Mouse (Mus musculus): Measurements from ENCODE around the gene Krtap9-3. TPM values are rescaled to one million over a fixed set of nuclear protein-coding genes. Genes with fewer than 3 reads are reported as not detected.

Gene Krtap9-3
- polyA plus RNA-seq (2012): not detected in 2 replicates

GRCm38 (mm10) chr11:99597742-99598141 lies at the start of gene Krtap9-3:
TSS of gene Krtap9-3 (minus strand) at chr11:99598105.

GRCm38 (mm10) chr11:99643635-99644139 lies 45.8 kb upstream of the Krtap9-3 start, which contains the start of gene Krtap4-7:
TSS of gene Krtap4-7 (minus strand) at chr11:99644089.

GRCm38 (mm10) chr11:99634653-99635134 lies 36.8 kb upstream of the Krtap9-3 start, which contains the start of gene Krtap4-2:
TSS of gene Krtap4-2 (minus strand) at chr11:99635084.

GRCm38 (mm10) chr11:99628138-99628537 lies 30.2 kb upstream of the Krtap9-3 start, which contains the start of gene Krtap4-1:
TSS of gene Krtap4-1 (minus strand) at chr11:99628238.

GRCm38 (mm10) chr11:99620335-99620734 lies 22.4 kb upstream of the Krtap9-3 start, which contains the start of gene Gm11562:
TSS of gene Gm11562 (minus strand) at chr11:99620435.

GRCm38 (mm10) chr11:99614796-99615363 lies 17.0 kb upstream of the Krtap9-3 start, which contains the start of gene Krtap2-4:
TSS of gene Krtap2-4 (minus strand) at chr11:99614846.

GRCm38 (mm10) chr11:99610089-99610488 lies 12.2 kb upstream of the Krtap9-3 start, which contains the start of gene Gm11937:
TSS of gene Gm11937 (minus strand) at chr11:99610189.

GRCm38 (mm10) chr11:99603208-99603607 lies 5.3 kb upstream of the Krtap9-3 start, which contains the start of gene Gm11938:
TSS of gene Gm11938 (minus strand) at chr11:99603308.

GRCm38 (mm10) chr11:99590981-99591380 lies 6.9 kb downstream of the Krtap9-3 start, which contains the start of gene Krtap1-3:
TSS of gene Krtap1-3 (minus strand) at chr11:99591339.

GRCm38 (mm10) chr11:99583245-99583704 lies 14.6 kb downstream of the Krtap9-3 start, which contains the start of gene Krtap1-4:
TSS of gene Krtap1-4 (minus strand) at chr11:99583654.

GRCm38 (mm10) chr11:99580636-99581035 lies 17.3 kb downstream of the Krtap9-3 start, which contains the start of gene Krtap1-5:
TSS of gene Krtap1-5 (minus strand) at chr11:99581016.

GRCm38 (mm10) chr11:99566530-99566929 lies 31.4 kb downstream of the Krtap9-3 start, which contains the start of gene Krtap3-1:
TSS of gene Krtap3-1 (minus strand) at chr11:99566630.

GRCm38 (mm10) chr11:99559366-99559765 lies 38.5 kb downstream of the Krtap9-3 start, which contains the start of gene Gm11939:
TSS of gene Gm11939 (minus strand) at chr11:99559466.

GRCm38 (mm10) chr11:99556753-99557152 lies 41.2 kb downstream of the Krtap9-3 start, which contains the start of gene Krtap3-2:
TSS of gene Krtap3-2 (minus strand) at chr11:99556853.

GRCm38 (mm10) chr11:99550765-99551164 lies 47.1 kb downstream of the Krtap9-3 start, which contains the start of gene Krtap3-3:
TSS of gene Krtap3-3 (minus strand) at chr11:99550865.

Other genes with a start within 250 kb of the Krtap9-3 start
- not detected in 2 replicates for gene Krt27, start 247.0 kb downstream of the Krtap9-3 start, polyA plus RNA-seq (2012)
- not detected in 2 replicates for gene Krt28, start 223.2 kb downstream of the Krtap9-3 start, polyA plus RNA-seq (2012)
- 6.8 and 8.4 TPM in 2 replicates for gene Krt10, start 208.7 kb downstream of the Krtap9-3 start, polyA plus RNA-seq (2012)
- not detected in 2 replicates for gene Krt12, start 175.8 kb downstream of the Krtap9-3 start, polyA plus RNA-seq (2012)
- not detected in 2 replicates for gene Krt20, start 160.0 kb downstream of the Krtap9-3 start, polyA plus RNA-seq (2012)
- gene Krt23, start 105.0 kb downstream of the Krtap9-3 start, polyA plus RNA-seq (2012): not detected in 2 replicates
- gene Krt39, start 76.8 kb downstream of the Krtap9-3 start, polyA plus RNA-seq (2012): not detected in 2 replicates
- not detected in 2 replicates for gene Krt40, start 54.9 kb downstream of the Krtap9-3 start, polyA plus RNA-seq (2012)
- gene Krtap3-3, start 47.2 kb downstream of the Krtap9-3 start, polyA plus RNA-seq (2012): not detected in 2 replicates
- gene Krtap3-2, start 41.3 kb downstream of the Krtap9-3 start, polyA plus RNA-seq (2012): not detected in 2 replicates
- not detected in 2 replicates for gene Gm11939, start 38.6 kb downstream of the Krtap9-3 start, polyA plus RNA-seq (2012)
- gene Krtap3-1, start 31.5 kb downstream of the Krtap9-3 start, polyA plus RNA-seq (2012): not detected in 2 replicates
- not detected in 2 replicates for gene Krtap1-5, start 17.1 kb downstream of the Krtap9-3 start, polyA plus RNA-seq (2012)
- not detected in 2 replicates for gene Krtap1-4, start 14.5 kb downstream of the Krtap9-3 start, polyA plus RNA-seq (2012)
- not detected in 2 replicates for gene Krtap1-3, start 6.8 kb downstream of the Krtap9-3 start, polyA plus RNA-seq (2012)
- gene Gm11938, start 5.2 kb upstream of the Krtap9-3 start, polyA plus RNA-seq (2012): not detected in 2 replicates
- not detected in 2 replicates for gene Gm11937, start 12.1 kb upstream of the Krtap9-3 start, polyA plus RNA-seq (2012)
- gene Krtap2-4, start 16.7 kb upstream of the Krtap9-3 start, polyA plus RNA-seq (2012): not detected in 2 replicates
- gene Gm11562, start 22.3 kb upstream of the Krtap9-3 start, polyA plus RNA-seq (2012): not detected in 2 replicates
- 0.11 TPM in 1 of 2 replicates, not detected in the other for gene Krtap4-1, start 30.1 kb upstream of the Krtap9-3 start, polyA plus RNA-seq (2012)
- not detected in 2 replicates for gene Krtap4-2, start 37.0 kb upstream of the Krtap9-3 start, polyA plus RNA-seq (2012)
- gene Krtap4-7, start 46.0 kb upstream of the Krtap9-3 start, polyA plus RNA-seq (2012): not detected in 2 replicates
- not detected in 2 replicates for gene Gm11555, start 52.1 kb upstream of the Krtap9-3 start, polyA plus RNA-seq (2012)
- gene Gm11563, start 60.9 kb upstream of the Krtap9-3 start, polyA plus RNA-seq (2012): not detected in 2 replicates
- 0.08 TPM in 1 of 2 replicates, not detected in the other for gene Krtap4-6, start 67.9 kb upstream of the Krtap9-3 start, polyA plus RNA-seq (2012)
- gene Gm14190, start 92.6 kb upstream of the Krtap9-3 start, polyA plus RNA-seq (2012): not detected in 2 replicates
- gene Gm14180, start 136.2 kb upstream of the Krtap9-3 start, polyA plus RNA-seq (2012): not detected in 2 replicates
- gene Gm11595, start 174.8 kb upstream of the Krtap9-3 start, polyA plus RNA-seq (2012): not detected in 2 replicates
- gene Krtap4-8, start 182.6 kb upstream of the Krtap9-3 start, polyA plus RNA-seq (2012): not detected in 2 replicates
- not detected in 2 replicates for gene Krtap4-9, start 187.1 kb upstream of the Krtap9-3 start, polyA plus RNA-seq (2012)
- gene Gm11596, start 195.4 kb upstream of the Krtap9-3 start, polyA plus RNA-seq (2012): not detected in 2 replicates
- not detected in 2 replicates for gene Gm11569, start 200.8 kb upstream of the Krtap9-3 start, polyA plus RNA-seq (2012)
- not detected in 2 replicates for gene Gm11554, start 206.3 kb upstream of the Krtap9-3 start, polyA plus RNA-seq (2012)
- gene Krtap4-13, start 211.8 kb upstream of the Krtap9-3 start, polyA plus RNA-seq (2012): not detected in 2 replicates
- not detected in 2 replicates for gene Gm11564, start 217.6 kb upstream of the Krtap9-3 start, polyA plus RNA-seq (2012)
- gene 2300003K06Rik, start 240.0 kb upstream of the Krtap9-3 start, polyA plus RNA-seq (2012): not detected in 2 replicates

Data from megakaryocyte-erythroid progenitor cell, adult 5 weeks (primary cell).